Mouse (Mus musculus) limb, embryonic 12.5 days (tissue): ENCODE data around the gene Anxa8. TPM values are rescaled to one million over a fixed set of nuclear protein-coding genes. Genes with fewer than 3 reads are reported as not detected.

Experiments
- ATAC-seq: fragments of 200-750 bp; cut with Nextera tagmentation; 2 replicates; pipeline ENCODE4 v1.8.0; 2017; ENCODE audit warnings: low read depth, moderate TSS enrichment; ENCODE audit not compliant: insufficient number of reproducible peaks, insufficient read depth, low FRiP score, low TSS enrichment
- H3K27ac ChIP-seq: fragments of 300-500 bp; sonication (generic); 2 replicates; pipeline ENCODE4 v1.5.1; 2016; ENCODE audit warnings: mild to moderate bottlenecking, moderate library complexity
- H3K27me3 ChIP-seq: fragments of 300-500 bp; sonication (generic); 2 replicates; pipeline ENCODE4 v1.6.1; 2016; ENCODE audit warnings: mild to moderate bottlenecking, moderate library complexity
- H3K36me3 ChIP-seq: fragments of 300-500 bp; sonication (generic); 2 replicates; pipeline ENCODE4 v1.6.1; 2016; ENCODE audit warnings: mild to moderate bottlenecking, moderate library complexity
- H3K4me1 ChIP-seq: fragments of 300-500 bp; sonication (generic); replicated peaks from 2 replicates; pipeline ENCODE4 v1.6.1; 2016
- H3K4me2 ChIP-seq: fragments of 300-500 bp; sonication (generic); 2 replicates; pipeline ENCODE4 v1.6.1; 2016; ENCODE audit warnings: mild to moderate bottlenecking, moderate library complexity
- H3K4me3 ChIP-seq: fragments of 300-500 bp; sonication (generic); replicated peaks from 2 replicates; pipeline ENCODE4 v1.5.1; 2016; ENCODE audit warnings: mild to moderate bottlenecking
- H3K9ac ChIP-seq: fragments of 300-500 bp; sonication (generic); replicated peaks from 2 replicates; pipeline ENCODE4 v1.6.1; 2016; ENCODE audit warnings: mild to moderate bottlenecking, moderate library complexity
- H3K9me3 ChIP-seq: fragments of 300-500 bp; sonication (generic); 2 replicates; pipeline ENCODE4 v1.6.1; 2016; ENCODE audit warnings: mild to moderate bottlenecking, moderate library complexity
- WGBS: fragments of 180-500 bp; shearing (Covaris S2); methylation state at CpG from one replicate; pipeline ENCODE4 v1.1.7; 2016; 5-methylcytosine and 5-hydroxymethylcytosine counted together
- polyA plus RNA-seq: library from polyadenylated mRNA; unstranded; fragments of >200 nt; fragmentation: Nextera tagmentation; extraction: Ambion mirVana; gene quantifications from 2 replicates; pipeline ENCODE4 v1.2.1, GENCODE M21; 2016

Gene Anxa8
- polyA plus RNA-seq, 1 experiment from 2014 or later = 6.1 TPM

GRCm38 (mm10) chr14:34119046-34119723 is 33.4 kb downstream of the Anxa8 start:
- H3K4me2 ChIP-seq = no peak overlapping the region
- no peaks in the 10 kb centered on the region for H3K4me1 ChIP-seq
- no peak overlapping the region for H3K9ac ChIP-seq
- WGBS = 72% methylated on average over 7 of the region's 7 CpGs
- H3K27me3 ChIP-seq = no peaks in the 10 kb centered on the region
- no peak for ATAC-seq
- H3K27ac ChIP-seq = no peak overlapping the region
- H3K4me3 ChIP-seq = no peak overlapping the region
- H3K9me3 ChIP-seq = no peaks in the 10 kb centered on the region
- no peaks in the 10 kb centered on the region for H3K36me3 ChIP-seq

DNA sequence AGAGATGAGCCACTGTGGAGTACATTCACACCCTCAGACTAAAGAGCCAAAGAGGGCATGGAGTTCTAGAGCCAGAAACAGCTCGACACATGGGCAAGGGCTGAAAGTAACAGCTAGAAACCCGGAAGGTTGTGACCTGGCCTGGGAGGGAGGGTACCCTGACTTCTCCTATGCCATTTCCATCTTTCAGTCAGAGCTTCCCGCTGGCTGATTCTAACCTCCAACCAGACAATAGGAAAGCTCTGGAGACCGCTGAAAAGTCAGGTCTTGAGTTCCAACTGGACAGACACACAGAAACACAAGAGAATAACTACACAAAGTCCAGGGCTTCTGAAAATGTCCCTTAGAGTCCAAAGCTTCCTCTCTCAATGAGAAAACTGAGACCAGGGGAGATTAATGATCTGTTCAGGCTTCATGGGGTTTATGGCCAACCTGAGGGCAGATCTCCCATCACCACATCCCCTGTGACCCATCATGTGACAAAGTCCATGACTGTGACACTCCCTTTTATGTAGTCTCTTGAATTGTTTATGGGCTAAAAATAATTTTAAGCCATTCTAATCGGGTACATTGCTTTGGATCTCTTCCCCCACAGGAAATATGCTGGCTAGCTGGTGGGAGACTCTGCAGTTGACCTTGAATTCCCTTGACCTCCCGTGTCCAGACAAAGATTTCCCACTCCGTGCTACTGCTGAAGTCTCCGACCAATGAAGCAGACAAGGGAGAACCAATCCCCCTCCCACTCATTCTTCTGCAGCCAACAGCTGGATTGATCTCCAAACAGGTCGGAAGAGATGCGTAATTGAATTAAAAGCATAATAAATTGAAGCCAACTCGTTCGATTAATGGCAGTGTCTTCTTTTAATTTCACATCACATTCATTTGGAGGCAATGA is 34.5 kb downstream of the Anxa8 start:
- ATAC-seq = no peak
- WGBS = 77% methylated on average over 12 of the region's 12 CpGs

DNA sequence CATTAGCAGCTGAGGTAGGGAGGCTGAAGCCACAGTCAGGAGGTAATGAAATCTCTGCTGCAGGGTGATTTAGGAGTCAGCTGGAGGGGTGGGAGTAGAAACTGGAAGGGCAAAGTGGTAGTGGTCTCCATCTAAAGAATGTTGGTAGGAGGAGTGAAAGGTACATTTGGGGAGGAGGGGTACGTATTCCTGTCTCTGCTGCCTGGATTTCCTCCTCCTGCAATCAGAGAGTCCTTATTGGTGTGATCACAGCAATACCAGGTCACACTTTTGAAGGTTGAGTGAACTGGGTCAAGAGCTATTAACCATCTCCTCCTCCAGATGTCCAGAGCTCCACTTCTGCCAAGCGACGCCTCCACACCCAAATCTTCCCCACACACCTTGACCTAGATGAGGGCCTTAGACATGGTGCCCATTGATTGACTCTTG is 35.2 kb downstream of the Anxa8 start:
- Histone ChIP-seq H3K9me3 (no peaks in the 10 kb centered on the region), H3K4me1 (no peaks in the 10 kb centered on the region), H3K4me3 (no peak overlapping the region), H3K4me2 (no peak overlapping the region), H3K36me3 (no peaks in the 10 kb centered on the region), H3K9ac (no peak overlapping the region), H3K27me3 (no peaks in the 10 kb centered on the region), H3K27ac (no peak overlapping the region)
- 81% methylated on average over 3 of the region's 3 CpGs for WGBS
- ATAC-seq = no peak

More for the DNA sequence above, 34.5 kb downstream of the Anxa8 start:
- Histone ChIP-seq H3K4me3 (no peak overlapping the region), H3K27ac (no peak overlapping the region), H3K9ac (no peak overlapping the region), H3K9me3 (no peaks in the 10 kb centered on the region), H3K4me1 (no peaks in the 10 kb centered on the region), H3K27me3 (no peaks in the 10 kb centered on the region), H3K4me2 (no peak overlapping the region), H3K36me3 (no peaks in the 10 kb centered on the region)

- no peak overlapping the region for H3K27ac ChIP-seq
- H3K4me2 ChIP-seq = no peak overlapping the region
- H3K36me3 ChIP-seq = no peaks in the 10 kb centered on the region
- H3K27me3 ChIP-seq = no peaks in the 10 kb centered on the region
- no peaks in the 10 kb centered on the region for H3K9me3 ChIP-seq
- H3K4me1 ChIP-seq = no peaks in the 10 kb centered on the region
- H3K9ac ChIP-seq = no peak overlapping the region
- no peak overlapping the region for H3K4me3 ChIP-seq
- WGBS = 94% methylated on average over 4 of the region's 4 CpGs
- ATAC-seq = no peak
Observed at GRCm38 (mm10) chr14:34121691-34122090, 35.9 kb downstream of the Anxa8 start.

- H3K36me3 ChIP-seq = no peaks in the 10 kb centered on the region
- H3K27ac ChIP-seq = no peak overlapping the region
- no peak overlapping the region for H3K9ac ChIP-seq
- WGBS = 61% methylated on average over 6 of the region's 6 CpGs
- 0 out of 2 replicates have a peak, but pooled peaks cover 5% of the 10 kb centered on the region for H3K27me3 ChIP-seq
- no peak overlapping the region for H3K4me3 ChIP-seq
- H3K9me3 ChIP-seq = no peaks in the 10 kb centered on the region
- ATAC-seq = no peak
- H3K4me1 ChIP-seq = peaks cover 3% of the 10 kb centered on the region; the same call in 1 of the 2 replicates
- no peak overlapping the region for H3K4me2 ChIP-seq
Observed at GRCm38 (mm10) chr14:34131216-34131615, 45.4 kb downstream of the Anxa8 start.

- Histone ChIP-seq H3K27ac (no peak overlapping the region), H3K4me1 (no peaks in the 10 kb centered on the region), H3K27me3 (0 out of 2 replicates have a peak, but pooled peaks cover 5% of the 10 kb centered on the region), H3K4me2 (no peak overlapping the region), H3K9me3 (no peaks in the 10 kb centered on the region), H3K9ac (no peak overlapping the region), H3K36me3 (no peaks in the 10 kb centered on the region), H3K4me3 (no peak overlapping the region)
- ATAC-seq = no peak
Observed at GRCm38 (mm10) chr14:34135391-34135790, 49.6 kb downstream of the Anxa8 start.

DNA sequence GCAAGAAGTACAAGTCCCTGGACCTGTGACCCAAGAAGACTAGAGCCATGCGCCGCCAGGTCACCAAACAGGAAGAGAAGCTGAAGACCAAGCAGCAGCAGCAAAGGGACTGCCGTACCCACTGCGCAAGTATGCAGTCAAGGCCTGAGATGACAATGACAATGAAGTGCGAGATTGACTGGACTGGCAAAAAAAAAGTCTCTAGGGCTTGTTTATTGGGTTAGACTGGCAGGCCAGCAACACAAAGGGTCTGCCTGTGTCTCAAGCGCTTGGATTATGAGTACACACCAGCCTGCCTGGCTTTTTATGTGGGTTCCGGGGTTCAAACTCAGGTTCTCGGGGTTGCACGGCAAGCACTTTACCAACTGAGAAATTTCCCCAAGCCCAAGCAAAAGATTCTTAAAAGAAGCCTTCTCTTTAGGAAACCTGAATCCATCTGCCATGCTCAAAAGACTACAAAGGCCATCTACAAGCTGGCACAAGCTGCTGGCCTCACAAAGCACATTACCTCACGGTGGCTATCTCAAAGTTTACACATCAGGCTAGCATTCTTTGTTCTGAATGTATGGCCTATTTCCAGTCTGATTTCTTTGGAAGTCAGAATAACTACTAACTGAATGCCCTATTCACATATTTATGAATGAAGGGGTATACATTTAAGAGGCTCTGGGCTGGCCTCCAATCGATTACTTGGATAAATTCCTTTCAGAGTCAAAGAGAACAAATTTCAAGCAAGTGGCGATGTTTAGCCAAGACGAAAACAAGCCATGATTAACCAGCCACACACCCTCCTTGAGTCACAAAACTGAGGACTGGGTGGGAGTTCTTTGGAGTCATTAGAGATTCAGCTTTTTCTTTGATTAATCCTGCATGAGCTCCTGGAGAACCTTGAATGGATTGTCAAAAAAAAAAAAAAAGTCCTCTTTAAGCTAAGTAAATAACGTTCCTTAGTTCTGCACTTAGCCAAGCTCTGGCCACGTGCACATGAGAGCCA is 54.2 kb downstream of the Anxa8 start:
- WGBS = 91% methylated on average over 15 of the region's 15 CpGs
- ATAC-seq = no peak
- no peaks in the 10 kb centered on the region for H3K36me3 ChIP-seq
- H3K27me3 ChIP-seq = no peaks in the 10 kb centered on the region
- H3K9me3 ChIP-seq = no peaks in the 10 kb centered on the region
- no peak overlapping the region for H3K4me3 ChIP-seq
- H3K4me1 ChIP-seq = no peaks in the 10 kb centered on the region
- no peak overlapping the region for H3K9ac ChIP-seq
- no peak overlapping the region for H3K27ac ChIP-seq
- no peak overlapping the region for H3K4me2 ChIP-seq

GRCm38 (mm10) chr14:34142316-34142715 is 56.5 kb downstream of the Anxa8 start:
- Histone ChIP-seq H3K27ac (no peak overlapping the region), H3K27me3 (no peaks in the 10 kb centered on the region), H3K4me3 (no peak overlapping the region), H3K9ac (no peak overlapping the region), H3K36me3 (no peaks in the 10 kb centered on the region), H3K9me3 (no peaks in the 10 kb centered on the region), H3K4me2 (no peak overlapping the region), H3K4me1 (no peaks in the 10 kb centered on the region)
- ATAC-seq = no peak
- WGBS = 74% methylated on average over 1 of the region's 1 CpGs

- H3K27me3 ChIP-seq = no peaks in the 10 kb centered on the region
- H3K4me1 ChIP-seq = no peaks in the 10 kb centered on the region
- H3K36me3 ChIP-seq = no peaks in the 10 kb centered on the region
- H3K4me2 ChIP-seq = no peak overlapping the region
- H3K27ac ChIP-seq = no peak overlapping the region
- ATAC-seq = no peak
- no peak overlapping the region for H3K9ac ChIP-seq
- H3K9me3 ChIP-seq = no peaks in the 10 kb centered on the region
- no peak overlapping the region for H3K4me3 ChIP-seq
- WGBS = 93% methylated on average over 10 of the region's 10 CpGs
Observed at GRCm38 (mm10) chr14:34142915-34143314, 57.1 kb downstream of the Anxa8 start.
